Mouse (Mus musculus): ENCODE data around the gene Gm44596. TPM values are rescaled to one million over a fixed set of nuclear protein-coding genes. Genes with fewer than 3 reads are reported as not detected.

Gm44596 gene
- total and polyA plus RNA-seq, 3 experiments: not detected

DNA sequence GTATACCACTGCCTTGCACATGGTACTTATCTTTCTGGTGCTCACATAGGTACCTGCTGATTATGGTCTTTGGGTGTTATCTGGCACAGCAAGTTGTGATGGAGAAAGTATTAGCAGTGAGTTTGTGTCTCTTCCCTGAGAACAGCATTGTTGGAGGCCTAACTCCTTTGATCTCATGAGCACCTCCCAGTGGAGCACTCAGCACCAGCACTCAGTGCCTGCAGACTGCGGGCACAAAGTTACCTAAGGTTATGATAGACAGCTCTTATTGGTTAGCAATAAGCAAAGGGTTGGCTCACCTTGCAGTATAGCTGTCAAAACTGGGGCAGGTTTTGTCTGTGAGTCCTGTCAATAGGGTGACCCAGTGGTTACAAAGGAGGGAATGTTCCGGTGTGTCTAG lies 64.9 kb downstream of the Gm44596 start:
- Histone ChIP-seq H3K4me1 (ENCODE audit: control insufficient read depth in 1 of 2, insufficient read depth in 2 of 2, low read length in 2 of 2) (peaks cover 12 to 16% of the 10 kb centered on the region in 2 experiments), H3K27me3 (ENCODE audit: control insufficient read depth in 1 of 2, insufficient read depth in 2 of 2, low read length in 2 of 2) (no peaks in the 10 kb centered on the region), H3K79me2 (ENCODE audit: control insufficient read depth, insufficient read depth, low read length, poor library complexity) (peaks cover 19% of the 10 kb centered on the region), H3K27ac (ENCODE audit: control insufficient read depth, low read depth, low read length) (no peak overlapping the region), H3K9ac (ENCODE audit: control insufficient read depth, low read depth, low read length, poor library complexity, severe bottlenecking) (no peak overlapping the region), H3K4me3 (ENCODE audit: control insufficient read depth in 1 of 2, insufficient read depth in 1 of 2, low read depth in 2 of 2, low read length in 2 of 2) (no peak overlapping the region), H3K9me3 (replicated peaks; ENCODE audit: insufficient read depth, low read length) (no peaks in the 10 kb centered on the region), H3K36me3 (ENCODE audit: control insufficient read depth in 1 of 2, insufficient read depth in 2 of 2, low read length in 2 of 2) (peaks cover 2 to 16% of the 10 kb centered on the region in 2 experiments)
- no peak for TF ChIP-seq KAT2A (conservative IDR thresholded peaks at IDR 0.05; ENCODE audit: low read depth, low read length)
- TF ChIP-seq JUND (IDR thresholded peaks at IDR 0.05; ENCODE audit: low read depth, low read length): no peak
- TF ChIP-seq GABPA (IDR thresholded peaks at IDR 0.05; ENCODE audit: low read depth, low read length): no peak
- TF ChIP-seq ELF1 (IDR thresholded peaks at IDR 0.05; ENCODE audit: low read depth, low read length): no peak
- TF ChIP-seq E2F4 (IDR thresholded peaks at IDR 0.05; ENCODE audit: borderline replicate concordance, low read depth, low read length): no peak
- no peak for TF ChIP-seq RAD21 (IDR thresholded peaks at IDR 0.05; ENCODE audit: low read depth, low read length)
- no peak for TF ChIP-seq CHD2 (IDR thresholded peaks at IDR 0.05; ENCODE audit: low read length)
- TF ChIP-seq SMC3 (IDR thresholded peaks at IDR 0.05; ENCODE audit: low read depth, low read length): 0 out of 2 replicates have a peak, but pooled peaks have one; percentile 7
- TF ChIP-seq MAFK (IDR thresholded peaks at IDR 0.05; ENCODE audit: borderline replicate concordance, low read depth, low read length): no peak
- no peak for TF ChIP-seq MAX (IDR thresholded peaks at IDR 0.05; ENCODE audit: low read length)
- TF ChIP-seq CTCF (IDR thresholded peaks at IDR 0.05 in 2 of 3, conservative IDR thresholded peaks at IDR 0.05 in 1 of 3; ENCODE audit: control insufficient read depth in 1 of 3, insufficient read depth in 1 of 3, low read depth in 2 of 3, low read length in 3 of 3, poor library complexity in 1 of 3, severe bottlenecking in 1 of 3): peak; percentile 32 to 44 (median 41); a peak in 5 of 6 replicates
- TF ChIP-seq ZKSCAN1 (IDR thresholded peaks at IDR 0.05; ENCODE audit: low read depth, low read length): no peak
- TF ChIP-seq ETS1 (IDR thresholded peaks at IDR 0.05; ENCODE audit: low read depth, low read length): 0 out of 2 replicates have a peak, but pooled peaks have one; percentile 6
- peak; percentile 60 for DNase-seq (ENCODE audit: low read depth, low spot score)

DNA sequence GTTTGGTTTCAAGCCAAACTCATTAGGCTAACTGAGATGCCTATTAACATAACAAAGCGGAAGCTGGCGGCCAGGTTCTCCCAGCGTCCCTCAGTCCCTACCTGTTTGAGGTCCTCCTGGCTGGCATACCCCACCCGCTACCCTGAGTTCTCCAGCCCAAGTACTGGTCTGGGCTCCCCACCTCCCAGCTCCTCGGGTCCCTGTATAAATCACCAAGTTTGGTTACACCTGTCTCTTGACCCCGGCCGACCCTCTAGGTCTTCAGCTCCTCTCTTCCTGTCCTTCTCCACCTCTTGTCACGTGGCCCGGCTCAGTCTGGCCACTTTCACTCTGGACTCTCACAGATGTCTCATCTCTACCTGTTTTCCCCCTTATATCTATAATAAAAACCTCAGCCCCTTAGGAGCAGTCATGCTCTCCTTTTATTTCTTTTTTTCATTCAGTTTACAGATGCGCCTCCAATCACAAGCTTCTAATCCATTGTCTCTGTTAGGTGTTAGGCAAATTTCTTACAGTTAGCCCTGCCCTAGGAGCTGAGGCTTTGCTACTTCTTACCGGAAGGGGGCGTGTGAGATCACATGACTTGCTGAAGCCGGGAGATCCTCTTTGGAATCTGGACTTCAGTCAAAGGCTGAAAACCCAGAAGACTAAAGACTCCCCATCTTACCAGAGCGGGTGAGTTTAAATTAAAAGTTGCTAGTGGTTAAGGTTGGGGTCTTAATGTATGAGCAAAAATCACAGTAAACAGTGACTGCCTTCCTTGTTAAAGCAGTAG lies 70.6 kb downstream of the Gm44596 start:
- Histone ChIP-seq H3K27me3 (ENCODE audit: control insufficient read depth in 1 of 2, insufficient read depth in 2 of 2, low read length in 2 of 2) (no peaks in the 10 kb centered on the region), H3K27ac (ENCODE audit: control insufficient read depth, low read depth, low read length) (no peak overlapping the region), H3K4me1 (ENCODE audit: control insufficient read depth in 1 of 2, insufficient read depth in 2 of 2, low read length in 2 of 2) (no peaks in the 10 kb centered on the region), H3K79me2 (ENCODE audit: control insufficient read depth, insufficient read depth, low read length, poor library complexity) (no peaks in the 10 kb centered on the region), H3K9ac (ENCODE audit: control insufficient read depth, low read depth, low read length, poor library complexity, severe bottlenecking) (no peak overlapping the region), H3K9me3 (replicated peaks; ENCODE audit: insufficient read depth, low read length) (no peaks in the 10 kb centered on the region), H3K36me3 (ENCODE audit: control insufficient read depth in 1 of 2, insufficient read depth in 2 of 2, low read length in 2 of 2) (no peaks in the 10 kb centered on the region), H3K4me3 (ENCODE audit: control insufficient read depth in 1 of 2, insufficient read depth in 1 of 2, low read depth in 2 of 2, low read length in 2 of 2) (no peak overlapping the region)
- no peak for DNase-seq (ENCODE audit: low read depth, low spot score)
- TF ChIP-seq HCFC1 (IDR thresholded peaks at IDR 0.05; ENCODE audit: low read depth, low read length) (no peak), KAT2A (conservative IDR thresholded peaks at IDR 0.05; ENCODE audit: low read depth, low read length) (no peak), POLR2A (IDR thresholded peaks at IDR 0.05; ENCODE audit: control insufficient read depth in 1 of 2, insufficient read depth in 1 of 2, low read depth in 1 of 2, low read length in 2 of 2, poor library complexity in 1 of 2) (no peak), CTCF (IDR thresholded peaks at IDR 0.05 in 2 of 3, conservative IDR thresholded peaks at IDR 0.05 in 1 of 3; ENCODE audit: control insufficient read depth in 1 of 3, insufficient read depth in 1 of 3, low read depth in 2 of 3, low read length in 3 of 3, poor library complexity in 1 of 3, severe bottlenecking in 1 of 3) (peak in 1 of 3 experiments; percentile 21; a peak in 1 of 6 replicates), UBTF (IDR thresholded peaks at IDR 0.05; ENCODE audit: borderline replicate concordance, insufficient read depth, low read depth, low read length) (no peak), USF1 (IDR thresholded peaks at IDR 0.05; ENCODE audit: low read depth, low read length) (peak; percentile 66), CHD2 (IDR thresholded peaks at IDR 0.05; ENCODE audit: low read length) (no peak), SIN3A (IDR thresholded peaks at IDR 0.05; ENCODE audit: low read length) (no peak)
